Mouse (Mus musculus): ENCODE measurements at regions not wholly inside any gene's neighbourhood (a gene's known extent, or its start where the extent isn't known, plus 50 kb on each side); places are given as distances from the start of the nearest gene placed in this dataset.

GRCm38 (mm10) chr2:128424236-128424635, 166.8 kb upstream of the Spdye4c start:
- TF ChIP-seq USF1 (IDR thresholded peaks at IDR 0.05; ENCODE audit: low read depth) (no peak), CTCF (IDR thresholded peaks at IDR 0.05; ENCODE audit: control insufficient read depth, insufficient read depth, insufficient read length) (no peak), FOSL1 (IDR thresholded peaks at IDR 0.05; ENCODE audit: insufficient read depth, low read length, poor library complexity, severe bottlenecking) (no peak), CEBPB (IDR thresholded peaks at IDR 0.05; ENCODE audit: low read depth) (no peak), MAX (IDR thresholded peaks at IDR 0.05) (no peak), MYOD1 (IDR thresholded peaks at IDR 0.05; ENCODE audit: control insufficient read depth, insufficient read length, low read depth) (no peak), MYOG (IDR thresholded peaks at IDR 0.05; ENCODE audit: control insufficient read depth, extremely low read depth, insufficient read length) (no peak)

Data from C2C12 (cell line).